Mouse (Mus musculus) mesoderm, embryonic 11.5 days (tissue): ENCODE measurements at regions not wholly inside any gene's neighbourhood (a gene's known extent, or its start where the extent isn't known, plus 50 kb on each side); places are given as distances from the start of the nearest gene placed in this dataset.
"Not testable (repeated sequence)": the region's sequence is repeated elsewhere in the genome, so short reads cannot be mapped to it uniquely, and the experiment has no call there.

ENCODE experiments used
- DNase-seq: peaks from one replicate; pipeline ENCODE4 v3.0.0-alpha.2; 2012; ENCODE audit warnings: low read depth, low spot score

DNA sequence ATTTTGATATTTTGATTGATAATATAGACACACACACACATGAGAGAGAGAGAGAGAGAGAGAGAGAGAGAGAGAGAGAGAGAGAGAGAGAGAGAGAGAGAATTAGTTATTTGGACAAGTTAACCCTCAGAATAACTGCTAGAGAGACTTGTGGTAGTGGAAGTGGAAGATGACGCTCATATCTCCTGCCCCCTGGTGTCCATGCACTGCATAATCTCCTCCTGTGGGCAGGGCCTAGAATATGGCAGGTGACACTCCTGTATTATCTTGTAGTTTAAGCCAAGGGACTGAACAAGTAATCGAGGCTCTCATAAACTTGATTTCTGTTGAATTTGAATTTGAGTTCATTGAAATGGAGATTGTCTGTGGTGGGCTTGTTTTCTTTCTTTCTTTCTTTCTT is 663.5 kb upstream of the Olfr1507 start:
- DNase-seq: not testable (repeated sequence)

DNA sequence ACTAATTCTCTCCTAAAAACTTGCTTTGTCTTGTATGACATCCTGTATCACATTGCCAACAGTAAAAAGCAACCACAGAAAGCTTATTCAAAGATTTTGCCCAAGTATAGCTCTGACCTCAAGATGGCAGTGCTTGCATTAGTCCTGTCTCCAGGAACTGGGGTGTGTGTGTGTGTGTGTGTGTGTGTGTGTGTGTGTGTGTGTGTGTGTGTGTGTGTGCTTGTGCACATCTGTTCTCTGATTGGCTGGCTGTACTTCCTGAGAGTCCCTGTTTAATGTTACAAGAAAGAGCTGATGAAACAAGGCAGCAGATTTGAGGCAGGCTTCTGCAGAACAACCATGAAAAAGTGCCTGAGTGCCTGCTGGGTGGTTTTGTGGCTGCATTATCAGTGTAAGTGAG is 639.2 kb upstream of the Olfr1507 start:
- DNase-seq: not testable (repeated sequence)

DNA sequence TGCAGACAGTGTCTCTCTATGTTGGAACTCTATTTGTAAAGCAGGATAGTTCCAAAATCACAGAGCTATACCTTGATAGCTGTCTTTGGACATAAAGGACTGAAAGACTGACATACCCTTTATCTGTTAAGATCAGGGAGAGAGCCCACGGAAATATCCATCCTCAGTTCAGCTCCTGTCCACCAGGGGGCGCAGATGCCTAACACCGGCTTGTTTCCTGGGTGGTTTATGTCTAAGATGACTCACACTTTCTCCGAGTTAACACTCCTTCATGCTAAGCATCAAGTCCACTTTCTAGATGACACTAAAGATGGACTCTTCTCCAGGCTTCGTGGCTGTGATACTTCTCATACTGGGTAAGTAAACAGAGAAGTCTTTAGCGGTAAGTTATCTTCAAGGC is 636.8 kb upstream of the Olfr1507 start:
- DNase-seq: not testable (repeated sequence)

DNA sequence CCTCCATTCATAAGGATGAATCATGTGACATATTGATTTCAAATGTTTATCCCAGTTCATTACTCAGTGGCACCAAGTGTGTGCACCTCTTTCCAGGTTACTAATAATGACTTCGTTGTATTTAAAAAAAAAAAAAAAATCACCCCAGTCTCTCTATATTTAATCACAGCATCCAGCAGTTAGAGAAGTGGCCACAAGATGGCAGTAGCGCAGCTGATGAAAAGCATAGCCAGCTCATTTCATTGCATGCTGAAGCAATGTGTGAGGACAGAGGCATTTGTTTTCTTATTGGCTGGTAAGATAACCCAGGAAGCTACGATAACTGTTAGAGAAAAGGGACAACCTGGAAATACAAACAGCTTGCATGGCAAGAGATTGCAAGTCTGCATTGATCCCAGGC is 626.2 kb upstream of the Olfr1507 start:
- DNase-seq: not testable (repeated sequence)

DNA sequence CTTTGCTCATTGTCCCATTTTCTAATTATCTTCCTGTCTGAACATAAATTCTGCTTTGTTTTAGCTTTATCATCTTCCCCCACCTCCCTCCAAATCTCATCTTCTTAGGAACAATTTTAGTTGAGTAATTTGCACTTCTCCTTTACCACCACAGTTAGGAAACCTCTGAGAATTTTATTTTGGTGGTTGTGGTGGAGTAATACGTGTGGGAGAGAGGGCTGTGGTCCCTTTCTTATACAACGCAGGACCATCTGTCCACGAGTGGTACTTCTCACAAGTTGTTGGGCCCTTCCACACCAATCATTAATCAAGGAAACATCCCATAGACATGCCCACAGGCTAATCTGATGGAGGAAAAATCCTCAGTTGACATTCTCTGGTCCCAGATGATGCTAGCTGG is 614.2 kb upstream of the Olfr1507 start:
- DNase-seq: not testable (repeated sequence)

DNA sequence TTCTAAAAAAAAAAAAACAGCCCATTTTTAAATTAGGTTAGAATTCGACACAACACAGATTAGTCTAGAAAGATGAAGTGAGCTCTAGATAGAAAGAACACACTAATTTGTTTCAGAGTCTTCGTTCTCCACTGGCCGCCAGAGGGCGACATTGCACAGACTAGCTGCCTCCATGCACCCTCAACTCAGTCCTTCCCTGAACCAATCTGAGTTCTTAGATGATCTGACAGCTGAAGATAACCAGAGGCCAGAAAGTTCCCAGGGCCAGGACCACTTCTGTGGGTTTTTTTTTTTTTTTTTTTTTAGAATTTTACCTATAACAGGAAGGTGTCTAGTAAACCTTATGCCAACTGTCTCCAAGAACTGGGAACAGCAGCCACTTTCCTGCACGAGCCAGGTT is 605.8 kb upstream of the Olfr1507 start:
- not testable (repeated sequence) for DNase-seq

DNA sequence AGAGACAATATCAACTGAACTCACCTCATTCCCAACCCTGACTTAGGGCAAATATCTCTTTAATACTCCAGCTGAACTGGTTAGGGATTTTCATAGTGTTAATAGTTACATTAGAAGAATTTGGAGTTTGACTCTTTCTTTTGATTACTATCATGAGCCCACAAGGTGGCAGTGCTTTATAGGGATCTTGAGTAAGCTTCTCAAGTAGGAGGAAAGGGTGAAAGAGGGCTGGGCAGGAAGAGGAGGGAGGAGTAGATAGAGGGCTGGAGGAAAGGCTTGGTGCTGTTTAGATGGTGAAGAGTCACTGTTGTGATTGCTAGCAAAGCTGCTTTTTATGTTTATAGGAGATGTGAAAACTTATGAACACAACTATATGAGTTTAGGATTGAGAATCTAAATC is 595.4 kb upstream of the Olfr1507 start:
- not testable (repeated sequence) for DNase-seq

DNA sequence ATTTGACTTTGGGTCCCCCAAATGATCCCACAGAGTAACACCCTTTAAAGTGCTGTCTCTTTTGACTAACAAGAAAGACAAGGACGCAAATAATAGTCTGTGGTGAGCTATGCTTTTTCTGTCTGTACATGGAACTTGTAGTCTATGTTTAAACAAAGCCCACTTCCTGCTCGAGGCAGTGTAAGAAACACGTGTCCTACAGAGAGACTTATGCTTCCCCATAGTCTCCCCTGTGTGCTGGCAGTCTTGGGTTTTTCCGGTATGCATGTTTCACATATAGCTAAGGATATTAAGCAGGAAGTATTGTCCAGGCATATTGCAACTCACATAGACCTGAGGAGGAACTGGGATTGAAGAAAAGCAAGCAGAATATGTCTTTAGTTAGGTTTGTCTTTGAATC is 586.3 kb upstream of the Olfr1507 start:
- DNase-seq: not testable (repeated sequence)

DNA sequence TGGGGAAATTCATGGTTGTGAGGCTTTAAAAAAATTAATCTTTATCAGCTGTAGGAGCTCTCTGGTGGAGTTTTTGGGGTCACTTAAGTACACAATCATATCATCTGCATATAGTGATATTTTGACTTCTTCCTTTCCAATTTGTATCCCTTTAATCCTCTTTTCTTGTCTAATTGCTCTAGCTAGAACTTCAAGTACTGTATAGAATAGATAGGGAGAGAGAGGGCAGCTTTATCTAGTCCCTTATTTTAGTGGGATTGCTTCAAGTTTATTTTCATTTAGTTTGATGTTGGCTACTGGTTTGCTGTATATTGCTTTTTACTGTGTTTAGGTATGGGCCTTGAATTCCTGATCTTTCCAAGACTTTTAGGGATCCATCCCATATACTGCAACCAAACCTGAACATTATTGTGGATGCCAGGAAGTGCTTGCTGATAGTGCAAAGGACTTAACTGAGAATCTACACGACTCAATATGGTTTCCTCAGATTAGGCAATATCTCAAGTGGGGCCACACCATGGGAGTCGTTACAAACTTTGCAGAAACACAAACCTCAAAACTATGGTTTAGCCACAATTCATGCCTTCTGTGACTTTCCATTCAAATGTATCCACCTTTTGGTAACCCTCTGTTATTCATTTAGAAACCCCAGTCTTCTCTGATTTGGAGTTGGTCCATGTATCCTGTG is 585.6 kb upstream of the Olfr1507 start:
- not testable (repeated sequence) for DNase-seq

DNA sequence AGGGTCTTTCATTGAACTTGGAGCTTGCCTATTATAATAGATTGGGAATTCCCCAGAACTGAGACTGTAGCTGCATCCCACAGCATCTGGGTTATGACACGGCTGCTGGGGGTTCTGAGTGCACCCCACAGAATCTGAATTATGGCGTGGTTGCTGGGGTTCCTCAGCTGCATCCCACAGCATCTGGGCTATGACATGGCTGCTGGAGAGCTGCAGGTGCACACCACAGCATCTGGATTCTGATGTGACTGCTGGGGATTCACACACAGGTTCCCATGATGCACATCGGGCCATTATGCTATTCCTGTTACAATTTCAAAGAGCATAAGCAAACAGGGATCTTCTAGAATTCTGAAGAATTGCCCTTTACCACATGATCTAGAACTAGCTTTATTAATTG is 585.0 kb upstream of the Olfr1507 start:
- DNase-seq: not testable (repeated sequence)

DNA sequence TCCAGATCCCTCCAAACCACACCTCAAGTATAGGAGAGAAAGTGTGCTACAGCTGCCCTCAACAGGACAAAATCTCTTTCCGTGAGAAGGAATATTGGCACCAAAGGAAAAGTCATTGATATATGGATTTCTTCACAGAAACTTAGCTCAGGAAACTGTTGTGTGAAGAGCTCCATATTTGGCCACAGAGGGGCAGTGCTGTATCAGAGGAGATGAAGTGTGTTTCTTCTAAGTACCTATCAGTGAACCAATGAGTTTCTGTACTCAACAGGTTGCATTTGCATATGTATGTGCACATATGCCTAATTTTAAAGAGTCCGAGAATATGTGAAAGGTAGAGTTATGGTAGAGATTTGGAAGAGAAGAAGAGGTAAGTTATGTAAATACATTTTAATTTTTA is 580.4 kb upstream of the Olfr1507 start:
- not testable (repeated sequence) for DNase-seq

DNA sequence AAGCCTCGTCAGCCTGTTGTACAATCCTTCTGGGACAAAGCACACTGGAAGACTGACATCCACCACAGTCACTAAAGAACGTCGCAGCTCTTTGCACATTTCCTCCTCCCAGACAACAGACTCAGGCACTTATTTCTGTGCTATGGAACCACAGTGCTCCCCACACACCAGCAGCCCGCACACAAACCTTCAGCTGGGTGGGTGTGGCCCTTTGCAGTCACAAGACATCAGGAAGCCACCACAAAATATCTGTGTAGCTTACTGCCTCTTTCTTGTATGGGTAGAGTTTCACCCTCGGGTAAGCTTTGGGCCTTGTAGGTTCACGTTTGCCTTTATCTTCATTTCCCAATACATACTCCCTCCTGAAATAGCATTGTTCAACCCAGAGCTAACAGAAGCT is 577.6 kb upstream of the Olfr1507 start:
- not testable (repeated sequence) for DNase-seq

DNA sequence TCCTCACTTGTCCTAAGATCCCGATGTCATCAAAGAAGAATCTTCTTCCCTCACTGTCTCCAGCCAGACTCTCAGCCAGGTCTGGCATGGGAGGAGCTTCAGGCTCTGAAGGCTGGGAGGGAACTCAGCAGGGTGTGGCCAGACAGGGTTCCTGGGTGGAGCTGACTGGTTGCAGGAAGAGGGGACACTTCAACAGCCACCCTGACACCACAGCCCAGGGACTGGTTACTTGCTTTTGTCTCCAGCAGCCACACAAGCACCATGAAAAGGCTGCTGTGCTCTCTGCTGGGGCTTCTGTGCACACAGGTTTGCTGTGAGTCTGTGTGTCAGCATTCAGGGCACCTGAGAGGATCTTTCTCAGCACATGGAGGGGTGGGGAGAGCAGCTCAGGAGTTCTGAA is 577.0 kb upstream of the Olfr1507 start:
- not testable (repeated sequence) for DNase-seq

DNA sequence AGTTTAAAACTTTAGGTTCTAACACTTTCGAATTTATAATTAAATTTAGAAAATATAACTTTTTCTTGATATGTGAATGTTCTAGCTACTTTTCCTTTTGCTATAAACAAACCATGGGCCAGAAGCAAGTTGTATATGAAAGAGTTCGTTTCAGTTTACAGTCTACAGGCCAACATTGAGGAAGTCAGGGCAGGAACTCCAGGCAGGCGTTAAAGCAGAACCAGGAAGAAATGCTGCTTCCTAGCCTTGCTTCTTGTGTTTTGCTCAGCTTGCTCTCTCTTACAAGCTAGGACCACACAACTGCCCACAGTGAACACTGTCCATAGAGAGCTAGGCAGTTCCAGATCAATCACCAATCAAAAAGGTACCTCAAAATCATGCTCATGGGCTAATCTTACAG is 558.9 kb upstream of the Olfr1507 start:
- not testable (repeated sequence) for DNase-seq

DNA sequence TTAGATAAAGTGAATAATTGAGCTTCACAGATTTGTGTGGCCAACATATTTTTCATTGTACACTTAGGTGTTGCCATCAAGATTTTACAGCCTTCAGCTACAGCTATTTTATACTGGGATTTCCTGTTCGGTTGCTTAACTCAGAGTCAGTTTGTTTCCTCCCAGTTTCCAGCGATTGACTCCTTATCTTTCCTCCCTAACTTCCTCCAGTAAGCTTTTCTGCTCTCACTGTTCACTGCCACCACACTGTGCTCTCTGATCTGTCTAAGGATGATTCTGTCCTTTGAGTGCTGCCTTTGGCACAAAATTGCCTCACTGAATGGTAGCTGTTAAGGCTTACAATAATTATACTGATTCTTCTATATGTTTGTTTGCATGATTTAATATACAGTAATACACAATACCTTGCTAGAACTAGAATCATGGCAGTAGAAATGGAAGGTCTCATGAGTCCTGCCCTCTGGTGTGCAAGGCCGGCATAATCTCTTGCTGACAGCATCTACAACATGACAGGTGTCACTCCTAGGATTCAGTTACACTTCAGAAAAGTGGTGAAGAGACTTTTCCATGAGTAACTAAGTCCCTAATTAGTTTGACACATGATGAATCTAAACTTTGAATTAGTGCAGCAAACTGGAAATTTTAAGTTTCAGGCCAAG is 558.0 kb upstream of the Olfr1507 start:
- DNase-seq: not testable (repeated sequence)

DNA sequence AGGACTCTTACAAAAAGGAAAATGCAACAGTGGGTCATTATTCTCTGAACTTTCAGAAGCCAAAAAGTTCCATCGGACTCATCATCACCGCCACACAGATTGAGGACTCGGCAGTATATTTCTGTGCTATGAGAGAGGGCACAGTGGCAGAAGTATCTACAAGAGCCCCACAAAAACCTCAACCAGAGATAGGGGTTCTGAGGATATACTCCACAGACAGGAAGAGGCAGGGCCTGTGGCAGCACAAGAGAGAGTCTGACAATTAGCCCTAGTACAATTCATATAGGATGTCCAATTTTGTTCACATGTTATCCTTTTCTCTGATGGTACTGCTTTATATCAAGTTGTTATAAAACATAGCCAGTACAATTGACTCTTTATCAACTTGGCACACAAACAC is 552.1 kb upstream of the Olfr1507 start:
- DNase-seq: not testable (repeated sequence)

DNA sequence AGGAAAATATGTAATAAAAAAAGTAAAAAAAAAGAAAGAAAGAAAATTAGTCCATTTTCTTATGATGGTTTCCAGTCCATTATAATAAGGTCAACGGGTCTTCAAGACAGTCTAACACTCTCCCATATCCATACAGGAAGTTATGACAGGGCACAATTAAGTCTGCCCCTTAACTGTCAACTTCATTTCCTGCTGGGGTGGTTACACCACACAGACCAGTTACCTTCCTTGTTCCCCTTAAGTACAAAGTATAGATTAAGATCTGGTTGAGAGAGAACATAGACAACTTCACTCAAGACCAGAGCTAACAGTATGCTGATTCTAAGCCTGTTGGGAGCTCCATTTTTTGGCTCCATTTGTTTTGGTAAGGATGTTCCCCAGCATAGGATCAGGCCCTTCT is 551.4 kb upstream of the Olfr1507 start:
- DNase-seq: not testable (repeated sequence)

DNA sequence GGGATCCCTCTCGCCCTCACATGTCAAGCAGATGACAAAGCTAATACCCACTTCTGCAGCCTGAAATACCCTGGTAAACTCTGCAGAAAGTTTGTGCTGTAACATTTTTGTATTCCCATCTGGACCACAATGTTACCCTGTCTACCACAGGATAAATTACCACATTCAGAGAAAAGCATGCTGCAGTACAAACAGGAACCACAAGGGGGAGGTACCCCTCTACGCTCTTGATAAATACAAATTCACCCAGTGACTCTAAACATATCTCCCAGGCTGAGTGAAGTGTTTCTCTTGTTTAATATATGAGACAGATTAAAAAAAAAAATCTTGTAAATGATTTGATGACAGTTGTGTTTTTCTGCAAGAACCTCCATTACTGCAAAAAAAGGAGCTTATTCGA is 549.8 kb upstream of the Olfr1507 start:
- not testable (repeated sequence) for DNase-seq

DNA sequence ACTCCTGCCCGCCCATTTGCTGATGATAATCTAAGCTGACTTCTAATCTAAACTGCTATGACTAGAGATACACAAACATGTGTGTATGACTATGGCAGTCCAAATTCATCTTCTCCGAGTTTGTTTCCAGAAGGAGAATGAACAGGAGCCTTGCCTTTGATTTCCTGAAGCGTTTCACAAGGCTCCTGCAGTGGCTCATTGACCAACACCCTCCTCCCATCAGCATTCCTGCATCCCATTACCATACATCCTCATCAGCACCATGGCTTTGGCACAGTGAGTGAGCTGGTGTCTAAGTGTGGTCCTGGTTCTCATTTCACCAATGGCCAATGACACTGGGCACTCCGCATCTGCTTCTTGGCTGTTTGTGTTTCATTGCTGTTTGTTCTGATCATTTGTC is 548.6 kb upstream of the Olfr1507 start:
- not testable (repeated sequence) for DNase-seq

DNA sequence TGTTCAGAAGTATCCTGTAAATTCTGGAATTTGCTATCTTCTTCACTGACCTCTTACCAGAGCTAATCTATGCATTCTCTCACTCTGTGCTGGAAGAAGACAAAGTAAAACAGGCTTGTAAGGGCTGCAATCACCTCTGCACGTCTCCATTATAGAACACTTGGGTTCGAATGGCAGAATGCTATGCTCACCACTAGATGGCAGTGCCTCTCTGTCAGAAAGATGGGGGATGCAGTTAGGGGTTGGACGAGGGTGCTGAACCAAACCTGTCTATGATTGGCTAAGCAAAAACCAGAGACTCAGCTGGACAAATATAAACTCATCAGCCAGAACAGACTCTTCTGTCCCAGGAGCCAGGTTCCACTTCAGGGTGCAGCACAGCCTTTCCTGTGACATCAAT is 546.5 kb upstream of the Olfr1507 start:
- not testable (repeated sequence) for DNase-seq

DNA sequence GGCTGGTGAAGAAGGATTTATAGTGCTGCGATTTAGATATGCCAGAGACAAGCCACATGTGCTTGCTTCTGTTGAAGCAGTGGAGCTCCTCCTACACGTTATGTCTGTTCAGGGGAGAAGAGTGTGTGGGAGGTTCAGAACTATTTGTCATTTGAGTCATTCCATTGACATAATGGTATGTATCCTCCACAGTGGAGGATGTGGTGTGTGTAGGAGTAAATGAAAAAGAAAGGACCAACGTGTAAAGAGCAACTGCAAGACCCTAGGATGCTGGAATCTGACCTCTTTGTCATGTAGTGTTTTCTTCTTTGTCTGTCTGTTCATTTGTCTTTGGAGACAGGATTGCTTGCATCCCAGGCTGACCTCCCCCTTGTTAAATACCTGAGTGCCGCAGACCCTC is 543.9 kb upstream of the Olfr1507 start:
- not testable (repeated sequence) for DNase-seq

DNA sequence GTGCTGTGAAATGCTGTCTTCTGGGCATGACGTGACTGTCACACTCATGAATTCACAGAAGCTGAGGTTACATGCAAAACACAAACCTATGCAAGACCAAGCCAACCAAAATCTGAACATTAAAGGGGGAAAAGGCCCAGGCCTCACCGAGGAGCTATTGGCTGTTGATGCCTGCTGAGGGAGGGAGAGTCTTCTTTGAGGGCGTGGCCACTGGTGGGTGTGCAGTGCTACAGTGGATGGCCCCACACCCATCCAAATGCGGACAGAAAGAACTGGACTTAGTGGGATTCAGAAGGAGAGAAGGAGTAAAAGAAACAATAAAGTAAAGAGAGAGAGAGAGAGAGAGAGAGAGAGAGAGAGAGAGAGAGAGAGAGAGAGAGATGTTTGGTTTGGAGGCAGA is 539.4 kb upstream of the Olfr1507 start:
- not testable (repeated sequence) for DNase-seq

DNA sequence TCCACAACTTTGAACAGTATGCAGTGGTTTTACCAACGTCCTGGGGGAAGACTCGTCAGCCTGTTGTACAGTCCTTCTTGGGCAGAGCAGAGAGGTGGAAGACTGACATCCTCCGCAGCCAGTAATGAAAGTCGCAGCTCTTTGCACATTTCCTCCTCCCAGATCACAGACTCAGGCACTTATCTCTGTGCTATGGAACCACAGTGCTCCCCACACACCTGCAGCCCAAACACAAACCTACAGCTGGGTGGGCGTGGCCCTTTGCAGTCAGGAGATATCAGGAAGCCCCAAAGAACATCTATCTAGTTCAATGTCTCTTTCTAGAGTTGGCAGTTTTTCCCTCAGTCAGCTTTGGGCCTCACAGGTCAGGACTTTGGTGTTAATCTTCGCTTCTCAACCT is 537.7 kb upstream of the Olfr1507 start:
- not testable (repeated sequence) for DNase-seq
